Mouse (Mus musculus): ENCODE data around the gene Pygm.

The Pygm gene

DNA sequence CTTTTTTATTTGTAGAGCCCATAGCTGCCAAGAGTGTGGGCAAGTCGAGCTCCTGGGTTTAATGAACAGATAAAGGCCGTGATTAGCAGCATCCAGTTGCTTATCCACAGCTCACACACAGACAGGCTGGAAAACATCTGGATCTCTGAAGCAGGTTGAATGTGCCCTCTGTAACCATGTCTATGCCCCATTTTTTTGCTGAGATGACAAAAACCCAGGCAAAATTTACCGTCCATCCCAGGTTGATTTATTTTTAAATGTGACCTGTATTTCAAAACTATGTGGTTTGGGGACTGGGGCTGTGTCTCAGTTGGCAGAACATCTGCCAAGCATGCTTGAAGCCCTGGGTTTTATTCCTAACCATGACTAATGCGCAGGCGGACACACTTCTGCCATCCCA lies 25.0 kb downstream of the Pygm start:
- no peak for DNase-seq (ENCODE audit: low spot score in 2 of 2)

- DNase-seq (ENCODE audit: low spot score in 2 of 2), result no peak
These were observed 25.7 kb downstream of the Pygm start for GRCm38 (mm10) chr19:6409936-6410335.

- no peak for DNase-seq (ENCODE audit: low spot score in 2 of 2)
These were observed 28.6 kb downstream of the Pygm start for GRCm38 (mm10) chr19:6412798-6413197.

GRCm38 (mm10) chr19:6415454-6415853 lies 31.3 kb downstream of the Pygm start:
- DNase-seq (ENCODE audit: low spot score in 2 of 2), result no peak

GRCm38 (mm10) chr19:6416124-6416770 lies 32.0 kb downstream of the Pygm start:
- peak; percentile 29 to 59 for DNase-seq (ENCODE audit: low spot score in 2 of 2)

DNA sequence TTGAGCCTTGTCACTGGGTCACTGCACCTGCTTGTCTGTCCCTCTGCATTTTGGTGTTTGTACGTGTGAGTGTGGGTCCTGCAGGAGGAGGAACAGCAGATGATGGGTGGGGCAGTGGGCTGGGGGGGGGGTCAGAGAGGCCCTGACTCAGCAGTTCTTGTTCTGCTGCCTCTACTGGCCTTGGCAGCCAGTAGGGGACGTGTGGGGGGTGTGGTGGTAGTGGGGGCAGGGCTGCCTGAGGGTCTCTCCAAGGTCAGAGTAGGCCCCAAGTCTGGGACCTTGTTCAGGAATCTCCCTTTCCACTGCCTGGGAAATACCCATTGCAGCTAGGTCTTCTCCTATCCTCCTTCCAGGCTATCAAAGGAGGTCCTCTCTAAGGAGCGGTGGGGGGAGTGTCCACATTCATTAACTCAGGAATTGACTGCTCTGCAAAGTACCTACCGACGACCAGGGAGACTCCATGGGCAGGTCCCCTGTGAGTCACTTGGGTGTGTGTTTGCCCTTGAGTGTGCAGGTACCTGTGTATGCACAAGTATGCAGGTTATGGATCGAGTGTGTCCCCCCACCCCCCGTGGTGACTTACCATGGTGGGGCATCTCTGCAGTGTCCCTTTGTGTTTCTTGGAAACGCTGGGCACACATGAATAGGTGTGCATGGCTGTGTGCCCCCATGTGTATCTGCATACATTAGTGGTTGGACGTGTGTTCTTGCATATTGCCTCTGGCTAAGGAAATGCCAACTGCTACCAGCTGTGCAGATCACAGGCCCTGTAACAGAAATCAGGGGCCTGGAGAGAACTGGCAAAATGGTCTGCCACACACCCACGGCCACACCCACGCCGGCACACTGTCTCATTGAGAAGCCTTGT lies 32.9 kb downstream of the Pygm start:
- DNase-seq (ENCODE audit: low spot score in 2 of 2), result peak in 1 of 2 experiments; percentile 13

DNA sequence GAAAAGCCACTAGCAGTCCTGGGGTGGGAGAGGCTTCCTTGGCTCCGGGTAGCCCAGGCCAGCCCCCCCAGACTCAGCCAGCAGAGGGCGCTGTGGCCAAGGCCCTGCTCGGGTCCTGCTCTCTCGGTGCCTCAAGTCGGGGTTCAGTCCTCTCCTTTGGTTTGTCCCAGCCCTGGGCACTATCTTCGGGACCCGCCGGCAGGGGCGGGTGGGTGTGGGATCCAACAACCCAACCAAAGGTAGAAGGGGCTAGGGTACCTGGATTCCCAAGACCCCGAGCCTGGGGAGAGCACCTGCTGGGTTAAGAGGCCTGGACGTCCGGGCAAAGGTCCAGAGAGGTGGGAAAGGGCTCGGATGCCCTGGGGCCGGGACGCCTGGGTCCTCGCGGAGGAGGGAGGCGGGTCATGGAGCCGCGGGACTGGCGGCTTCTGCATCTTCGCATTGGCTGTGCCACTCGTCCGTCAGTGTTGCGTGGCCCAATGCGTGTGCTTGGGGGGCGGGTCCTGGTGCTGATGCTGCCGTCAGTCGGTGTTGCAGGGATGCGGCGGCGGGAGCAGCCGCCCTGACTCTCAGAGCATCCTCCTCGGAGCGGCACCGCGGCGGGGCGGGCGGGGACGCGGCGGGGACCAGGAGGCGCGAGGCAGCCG lies 34.2 kb downstream of the Pygm start, which contains the start of gene Nrxn2:
Gene Nrxn2, plus strand, starts transcription at position 499 of the 647 bp plus-strand sequence.
- peak; percentile 92 for DNase-seq (ENCODE audit: low spot score in 2 of 2)

DNA sequence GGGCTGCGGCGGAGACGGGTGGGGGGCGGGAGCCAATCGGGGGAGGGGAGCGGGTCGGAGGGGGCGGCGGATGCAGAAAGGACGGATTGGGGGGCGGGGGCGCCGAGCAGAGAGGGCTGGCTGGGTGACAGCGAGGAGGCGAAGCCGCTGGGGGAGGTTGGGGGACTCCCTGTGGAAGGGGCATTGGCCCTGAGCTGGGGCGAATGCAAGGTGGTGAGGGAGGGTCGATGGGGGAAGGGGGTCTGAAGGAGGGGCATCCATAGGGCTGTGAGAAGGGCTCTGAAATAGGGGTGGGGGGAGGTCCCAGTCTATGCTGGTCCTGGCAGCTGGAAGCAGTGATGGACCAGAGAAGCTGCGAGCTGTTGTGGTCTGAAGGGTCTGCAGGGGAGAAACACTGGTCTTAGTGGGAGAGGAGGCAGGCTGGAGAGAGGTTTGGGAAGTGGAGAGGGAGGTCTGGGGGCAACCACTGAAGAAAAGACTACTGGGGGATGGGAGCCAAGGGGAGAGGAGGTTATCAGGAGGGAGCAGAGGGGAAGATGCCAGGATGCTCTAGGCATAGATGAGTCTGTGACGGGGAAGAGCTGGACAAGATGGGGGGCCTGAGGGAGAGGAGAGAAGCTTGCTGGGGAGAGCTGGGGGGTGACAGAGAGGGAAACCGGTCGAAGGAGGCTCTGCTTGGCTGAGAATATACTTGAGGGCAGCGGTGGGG lies 34.9 kb downstream of the Pygm start:
- DNase-seq (ENCODE audit: low spot score in 2 of 2), result peak in 1 of 2 experiments; percentile 54

GRCm38 (mm10) chr19:6419805-6420310 lies 35.7 kb downstream of the Pygm start:
- DNase-seq (ENCODE audit: low spot score in 2 of 2), result no peak

DNA sequence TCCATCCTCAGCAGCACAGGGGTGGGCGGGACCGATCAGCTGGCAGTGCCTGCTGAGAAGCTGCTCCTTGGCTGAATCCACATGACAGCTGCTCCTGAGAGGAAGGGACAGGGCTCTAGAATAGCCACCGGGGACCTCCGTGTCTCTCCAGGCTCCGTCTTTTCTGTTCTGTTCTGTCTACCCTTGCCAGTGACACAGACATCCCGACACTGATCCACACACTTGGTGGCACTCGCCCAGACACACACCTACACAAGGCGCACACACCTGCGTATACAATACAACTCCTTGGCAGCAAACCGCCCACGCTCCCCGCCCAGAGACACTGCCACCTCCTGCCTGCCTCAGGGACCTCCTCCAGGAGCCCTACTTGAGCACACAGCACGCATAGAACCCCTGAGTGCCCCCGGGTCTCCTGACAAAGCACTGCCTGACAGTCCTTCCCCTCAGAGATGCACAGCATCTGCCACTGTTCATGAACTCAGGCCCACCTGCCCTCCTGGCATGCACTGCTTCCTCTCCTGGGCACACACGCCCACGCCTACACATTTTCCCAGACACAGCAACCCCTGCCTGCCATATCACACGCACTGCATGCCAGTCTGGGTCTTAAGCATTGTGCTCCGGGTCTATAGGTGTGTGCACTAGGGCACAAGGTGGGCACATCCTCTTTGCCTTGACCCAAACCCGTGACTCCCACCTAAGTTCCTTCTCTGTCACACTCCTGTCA lies 36.4 kb downstream of the Pygm start:
- peak in 1 of 2 experiments; percentile 63 for DNase-seq (ENCODE audit: low spot score in 2 of 2)

- DNase-seq (ENCODE audit: low spot score in 2 of 2), result no peak
These were observed 37.0 kb downstream of the Pygm start for GRCm38 (mm10) chr19:6421211-6421590.

GRCm38 (mm10) chr19:6422014-6422413 lies 37.8 kb downstream of the Pygm start:
- no peak for DNase-seq (ENCODE audit: low spot score in 2 of 2)

- no peak for DNase-seq (ENCODE audit: low spot score in 2 of 2)
These were observed 39.0 kb downstream of the Pygm start for GRCm38 (mm10) chr19:6423241-6423640.

GRCm38 (mm10) chr19:6424137-6424881 lies 40.1 kb downstream of the Pygm start:
- no peak for DNase-seq (ENCODE audit: low spot score in 2 of 2)

DNA sequence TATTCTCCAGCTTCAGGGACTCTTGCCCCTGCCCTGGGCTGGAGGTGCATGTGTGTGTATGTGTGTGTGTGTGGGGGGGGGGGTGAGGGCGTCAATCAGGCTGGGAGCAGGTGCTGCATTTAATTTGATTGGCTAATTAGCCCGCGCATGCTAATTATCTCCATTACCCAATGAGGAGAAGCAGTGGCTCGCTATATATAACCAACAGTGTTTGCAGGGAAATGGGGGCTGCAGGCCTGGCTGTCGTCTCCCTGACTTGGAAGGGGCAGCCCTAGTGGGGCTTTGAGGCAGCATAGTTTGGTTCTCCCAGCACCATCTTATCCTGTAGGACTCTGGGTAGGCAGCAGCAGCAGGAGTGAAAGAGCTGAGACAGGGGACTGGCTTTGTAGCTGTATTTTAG lies 41.4 kb downstream of the Pygm start:
- no peak for DNase-seq (ENCODE audit: low spot score in 2 of 2)

- no peak for DNase-seq (ENCODE audit: low spot score in 2 of 2)
These were observed 42.7 kb downstream of the Pygm start for GRCm38 (mm10) chr19:6426703-6427500.

GRCm38 (mm10) chr19:6427653-6428434 lies 43.6 kb downstream of the Pygm start:
- no peak for DNase-seq (ENCODE audit: low spot score in 2 of 2)

DNA sequence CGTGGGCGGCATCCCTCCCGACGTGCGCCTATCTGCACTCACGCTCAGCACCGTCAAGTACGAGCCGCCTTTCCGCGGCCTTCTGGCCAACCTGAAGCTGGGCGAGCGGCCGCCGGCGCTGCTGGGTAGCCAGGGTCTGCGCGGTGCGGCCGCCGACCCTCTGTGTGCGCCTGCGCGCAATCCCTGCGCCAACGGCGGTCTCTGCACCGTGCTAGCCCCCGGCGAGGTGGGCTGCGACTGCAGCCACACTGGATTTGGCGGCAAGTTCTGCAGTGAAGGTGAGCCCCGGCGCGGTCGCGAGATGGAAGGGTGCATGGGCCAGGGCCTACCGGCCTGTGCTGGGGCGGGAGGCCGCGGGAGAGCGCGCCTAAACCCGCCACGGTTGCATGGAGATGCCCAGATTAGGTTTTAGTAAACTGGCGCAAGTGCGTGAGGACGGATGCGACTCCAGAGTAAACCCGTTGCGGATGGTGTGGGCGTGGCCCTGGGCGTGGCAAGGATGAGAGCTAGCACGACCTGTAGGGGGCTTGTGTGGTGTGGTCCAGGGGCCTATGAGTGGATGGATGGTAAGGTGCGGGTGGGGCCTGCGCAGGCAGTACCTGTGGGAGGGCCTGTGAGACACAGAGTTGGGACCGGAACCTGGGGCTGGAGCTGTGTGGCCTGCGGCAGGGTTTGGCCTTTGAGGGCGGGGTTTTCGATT lies 44.5 kb downstream of the Pygm start:
- DNase-seq (ENCODE audit: low spot score in 2 of 2), result no peak

All from frontal cortex, postnatal 10 days (tissue).